Mouse (Mus musculus): ENCODE results near the gene Ell. TPM values are rescaled to one million over a fixed set of nuclear protein-coding genes. Genes with fewer than 3 reads are reported as not detected.

Gene Ell
- total RNA-seq, 4 experiments from 2014 or later = 11.9 to 14.7 (median 12.3) TPM

DNA sequence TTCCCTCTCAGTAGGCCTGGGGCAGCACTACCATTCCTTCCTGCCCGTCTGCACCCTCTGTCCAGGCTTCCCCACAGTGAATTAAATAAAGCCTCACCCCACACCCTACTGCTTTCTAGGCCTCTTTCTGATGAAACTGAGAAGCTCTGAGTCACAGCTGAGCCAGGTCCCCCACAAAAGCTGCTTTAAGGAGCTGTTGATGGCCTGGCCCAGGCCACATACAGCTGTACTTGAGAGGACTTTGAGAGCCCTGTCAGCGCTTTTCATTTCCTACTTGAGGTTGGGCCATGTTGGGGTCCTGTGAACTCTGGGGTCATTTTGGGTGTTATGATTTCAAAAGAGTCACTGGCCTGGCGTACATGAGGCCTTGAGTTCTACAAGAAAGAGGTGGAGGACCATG is 4.0 kb upstream of the Ell start:
- DNase-seq (ENCODE audit: low spot score in 2 of 2) = no peak

DNA sequence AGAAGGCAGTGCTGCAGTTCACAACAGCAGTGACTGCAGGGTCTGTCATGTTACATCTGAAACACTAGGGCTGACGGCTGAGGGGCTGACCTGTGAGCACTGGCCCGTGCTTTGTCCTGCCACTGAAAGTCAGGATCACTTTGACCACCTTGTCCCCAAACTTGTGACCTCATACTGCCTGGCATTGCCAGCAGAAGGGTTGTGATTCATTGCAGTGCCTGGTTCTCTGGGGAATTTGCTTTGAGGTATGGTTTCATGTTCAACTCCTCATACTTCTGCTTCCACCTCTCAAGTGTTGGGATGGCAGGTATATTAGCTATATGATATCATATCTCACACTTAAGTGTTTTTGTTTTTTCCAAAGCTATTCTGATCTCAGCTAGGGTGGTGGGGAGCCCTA is 3.6 kb upstream of the Ell start:
- no peak for DNase-seq (ENCODE audit: low spot score in 2 of 2)

DNA sequence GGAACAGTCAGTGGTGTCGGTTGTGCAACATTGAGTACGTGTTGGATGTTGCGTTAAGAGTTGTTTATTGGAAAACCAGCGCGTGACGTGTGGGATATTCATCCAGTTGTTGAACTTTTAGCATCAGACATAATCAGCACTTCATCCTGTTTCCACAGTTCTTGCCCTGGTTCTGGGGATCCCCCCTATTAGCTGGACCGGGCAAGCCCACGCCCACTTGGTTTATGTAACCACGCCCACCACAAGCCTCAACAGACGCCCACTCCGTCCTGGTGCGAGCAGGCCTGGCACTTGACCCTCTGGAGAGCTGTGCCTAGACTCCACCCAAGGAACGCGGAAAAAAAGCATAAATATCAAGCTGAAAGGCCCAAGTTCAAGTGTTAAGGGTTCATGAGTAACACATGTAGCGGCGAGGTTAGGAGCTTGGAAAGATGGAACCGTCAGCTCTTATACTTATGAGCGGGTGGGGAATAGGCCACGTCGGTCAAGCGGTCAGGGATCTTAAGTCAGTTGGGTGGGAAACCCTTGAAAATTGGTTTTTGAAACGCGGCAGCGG is 1.2 kb upstream of the Ell start:
- peak; percentile 59 to 66 for DNase-seq (ENCODE audit: low spot score in 2 of 2)

DNA sequence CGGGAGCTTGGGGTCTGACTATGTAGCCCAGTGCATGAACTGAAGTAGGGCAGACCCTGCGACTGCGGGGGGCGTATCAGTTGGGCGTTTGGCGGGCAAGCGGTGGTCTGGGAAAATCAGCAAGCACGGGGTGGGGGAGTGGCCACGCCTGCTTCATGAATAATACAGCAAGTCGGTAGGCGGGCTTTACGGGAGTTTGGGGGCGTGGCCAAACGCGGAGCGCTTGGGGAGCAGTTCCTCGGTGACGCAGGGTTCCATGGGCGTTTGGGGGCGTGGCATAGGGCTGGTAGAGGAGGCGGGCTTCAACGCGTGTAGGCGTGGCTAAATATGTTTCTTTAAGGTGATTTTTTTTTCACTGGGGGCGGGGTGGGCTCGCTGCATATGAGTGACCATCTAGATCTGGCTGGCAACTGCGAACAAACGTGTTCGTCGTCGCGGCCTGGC is 602 bp upstream of the Ell start:
- peak; percentile 99 for DNase-seq (ENCODE audit: low spot score in 2 of 2)

DNA sequence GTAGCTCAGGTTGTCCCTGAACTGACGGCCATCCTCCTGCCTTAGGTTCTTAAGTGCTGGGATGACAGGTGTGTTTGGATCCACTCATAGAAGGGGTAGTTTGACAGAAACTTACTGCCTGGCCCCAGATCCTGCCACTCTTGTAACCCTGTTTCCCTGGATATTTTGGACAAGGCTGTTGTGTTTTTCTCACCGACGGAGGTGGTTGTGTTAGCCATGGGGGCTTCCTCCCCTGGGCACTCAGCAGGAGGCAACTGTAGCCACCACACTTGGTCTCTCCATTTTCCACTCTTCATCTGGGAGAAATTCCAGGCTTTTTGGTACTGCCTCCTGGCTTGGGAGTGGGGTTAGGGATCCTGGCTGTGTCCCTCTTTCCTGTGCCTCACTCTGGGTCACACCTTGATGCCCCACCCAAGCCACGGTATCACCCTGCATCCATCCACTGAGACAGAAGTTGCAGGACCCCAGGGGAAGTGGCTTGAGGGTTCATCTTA is 803 bp downstream of the Ell start:
- DNase-seq (ENCODE audit: low spot score in 2 of 2) = no peak

DNA sequence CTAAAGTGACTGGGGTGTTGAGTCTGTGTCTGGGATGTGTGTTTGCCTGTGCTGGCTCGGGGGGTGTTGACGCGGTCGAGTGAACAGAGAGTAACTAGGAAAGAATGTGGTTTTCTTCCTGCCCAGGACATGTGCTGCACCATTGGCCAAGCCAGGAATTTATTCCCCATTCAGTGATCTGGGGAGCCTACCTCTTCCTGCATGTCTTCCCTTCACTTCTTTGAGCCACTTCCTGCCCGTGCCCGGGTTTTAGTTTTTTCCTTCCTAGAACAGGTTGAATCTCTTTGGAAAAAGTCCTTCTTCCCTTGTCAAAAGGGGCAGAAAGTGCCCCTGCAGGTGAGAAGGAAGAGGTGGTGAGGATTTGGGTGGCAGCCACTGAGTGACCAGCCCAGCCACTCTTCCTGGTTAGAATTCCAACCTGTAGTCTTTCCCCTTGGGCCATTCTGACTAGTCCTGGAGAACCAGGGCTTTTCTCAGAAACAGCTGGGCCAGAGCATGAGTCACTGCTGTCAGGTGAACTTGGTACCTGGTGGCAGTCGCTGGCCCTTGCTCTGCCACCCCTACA is 1.3 kb downstream of the Ell start:
- no peak for DNase-seq (ENCODE audit: low spot score in 2 of 2)

DNA sequence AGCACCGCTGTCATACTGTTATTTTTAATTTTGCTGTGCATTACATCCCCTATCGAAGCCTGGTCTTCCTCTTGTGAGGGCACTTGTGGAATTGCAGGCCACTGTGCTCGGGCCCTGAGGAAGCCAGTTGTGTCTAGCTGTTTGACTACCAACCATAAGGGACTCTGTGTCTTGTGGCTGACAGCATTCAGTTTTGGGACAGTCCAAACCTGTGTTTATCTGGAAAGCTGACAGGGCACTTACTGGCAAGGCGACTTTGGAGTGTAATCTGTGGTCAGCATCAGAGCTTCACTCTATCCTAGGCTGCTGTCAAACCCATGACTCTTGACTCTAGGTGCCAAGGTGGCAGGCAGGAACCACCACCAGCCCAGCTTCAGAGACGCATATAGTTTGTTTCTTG is 1.8 kb downstream of the Ell start:
- no peak for DNase-seq (ENCODE audit: low spot score in 2 of 2)

DNA sequence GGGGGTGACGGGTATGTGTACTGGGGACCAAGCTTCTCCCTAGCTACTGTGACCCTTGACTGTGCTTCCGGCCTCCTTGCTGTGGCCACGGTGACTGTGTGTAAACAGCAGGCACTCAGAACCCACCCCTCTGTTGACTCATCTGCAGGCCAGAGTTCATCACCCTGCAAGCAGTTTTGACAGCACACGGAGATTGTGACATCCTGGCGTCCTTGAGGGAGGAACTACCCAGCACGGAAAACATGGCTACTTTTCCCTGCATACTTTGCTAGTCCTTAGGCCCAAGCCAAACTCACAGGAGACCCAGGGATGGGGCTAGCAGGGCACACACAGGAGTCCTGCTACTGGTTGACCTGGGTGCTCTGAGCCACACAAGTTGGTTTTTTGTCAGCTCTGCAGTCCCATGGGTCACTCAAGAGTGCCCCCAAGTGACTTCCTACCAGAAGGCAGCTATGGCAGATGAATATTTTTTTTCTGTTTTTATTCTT is 5.0 kb downstream of the Ell start:
- DNase-seq (ENCODE audit: low spot score in 2 of 2) = no peak

DNA sequence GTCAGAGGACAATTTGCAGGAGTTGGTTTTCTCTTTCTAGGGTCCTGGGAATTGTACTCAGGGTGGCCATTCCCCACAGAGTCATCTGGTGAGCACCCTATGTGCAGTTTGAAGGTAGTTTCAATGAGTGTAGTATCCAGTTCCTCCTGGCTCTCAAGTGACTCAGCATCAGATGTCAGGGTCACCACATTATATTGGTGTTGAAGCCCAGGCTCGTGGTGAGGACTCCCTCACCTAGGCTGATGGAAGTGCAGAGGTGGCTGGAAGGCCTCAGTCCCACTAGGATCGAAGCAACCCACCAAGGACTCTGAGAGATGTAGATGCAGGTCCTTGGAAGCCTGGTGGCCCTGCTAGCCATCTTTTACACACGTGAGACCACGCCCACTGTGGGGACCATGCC is 7.2 kb downstream of the Ell start:
- no peak for DNase-seq (ENCODE audit: low spot score in 2 of 2)

DNA sequence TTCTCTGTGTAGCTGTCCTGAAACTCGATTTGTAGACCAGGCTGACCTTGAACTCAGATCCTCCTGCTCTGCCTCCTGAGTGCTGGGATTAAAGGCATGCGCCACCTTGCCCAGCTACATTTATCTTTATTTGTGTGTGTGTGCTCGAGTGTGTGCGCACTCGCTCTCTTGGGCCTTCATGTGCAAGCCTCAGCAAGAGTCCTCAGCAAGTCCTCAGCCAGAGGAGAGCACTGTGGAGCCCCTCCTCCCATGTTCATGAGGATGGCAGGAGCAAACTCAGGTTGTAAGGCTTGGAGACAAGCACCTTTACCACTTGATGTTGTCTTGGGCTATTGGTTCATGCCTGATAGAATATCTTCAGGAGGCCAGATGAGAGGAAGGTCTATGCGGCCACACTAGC is 8.5 kb downstream of the Ell start:
- DNase-seq (ENCODE audit: low spot score in 2 of 2) = no peak

DNA sequence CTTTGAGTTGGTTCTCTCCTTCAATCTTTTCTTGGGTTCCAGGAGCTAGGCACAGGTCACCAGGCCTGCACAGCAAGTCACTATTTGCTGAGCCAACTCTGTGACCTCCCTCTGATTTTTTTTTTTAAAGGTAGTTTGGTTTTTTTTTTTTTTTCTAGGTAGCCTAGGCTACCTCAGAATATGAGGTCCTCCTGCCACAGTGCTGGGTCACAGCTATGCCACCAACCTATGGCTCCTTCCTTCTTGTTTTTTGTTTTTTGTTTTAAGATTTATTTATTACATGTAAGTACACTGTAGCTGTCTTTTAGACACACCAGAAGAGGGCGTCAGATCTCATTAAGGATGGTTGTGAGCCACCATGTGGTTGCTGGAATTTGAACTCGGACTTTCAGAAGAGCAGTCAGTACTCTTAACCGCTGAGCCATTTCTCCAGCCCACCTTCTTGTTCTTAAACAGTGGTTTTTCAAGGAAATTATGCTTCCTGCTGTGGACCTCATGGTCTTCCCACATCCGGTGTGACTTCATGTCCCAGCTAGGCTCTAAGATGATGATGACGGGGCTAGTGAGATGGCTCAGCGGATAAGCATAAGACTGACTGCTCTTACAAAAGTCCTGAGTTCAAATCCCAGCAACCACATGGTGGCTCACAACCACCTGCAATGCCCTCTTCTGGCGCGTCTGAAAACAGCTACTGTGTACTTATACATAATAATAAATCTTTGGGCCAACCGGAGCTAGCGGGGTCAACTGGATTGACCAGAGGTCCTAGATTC is 10.3 kb downstream of the Ell start:
- no peak for DNase-seq (ENCODE audit: low spot score in 2 of 2)

DNA sequence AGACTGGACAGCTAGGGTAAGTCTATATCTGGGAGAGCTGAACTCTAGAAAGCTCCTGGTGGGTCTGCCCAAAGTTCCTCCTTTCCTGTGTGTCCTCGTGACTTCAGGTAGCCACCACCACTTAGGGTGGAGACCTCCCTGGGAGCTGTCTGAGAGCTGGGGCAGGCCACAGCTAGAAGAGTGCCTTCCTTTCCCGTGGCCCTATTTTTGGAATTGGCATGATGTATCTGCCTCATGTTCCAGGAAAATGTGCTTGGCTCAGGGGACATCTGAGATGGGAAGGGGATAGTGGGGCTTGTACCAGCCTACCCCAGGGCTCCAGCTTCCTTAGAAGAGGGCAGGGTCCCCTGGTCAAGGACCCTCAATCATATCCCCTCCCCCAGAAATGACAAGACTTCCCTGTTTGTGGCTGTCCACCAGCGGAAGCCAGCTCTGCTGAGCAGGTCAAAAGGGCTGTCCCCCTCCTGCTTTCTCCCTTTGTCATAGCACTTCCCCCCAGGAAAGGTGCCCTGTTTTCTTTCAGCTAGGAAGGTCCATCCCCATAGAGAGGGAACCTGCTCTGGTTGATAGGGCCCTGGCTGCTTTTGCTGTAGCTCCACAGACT is 12.4 kb downstream of the Ell start:
- peak in 1 of 2 experiments; percentile 42 for DNase-seq (ENCODE audit: low spot score in 2 of 2)

DNA sequence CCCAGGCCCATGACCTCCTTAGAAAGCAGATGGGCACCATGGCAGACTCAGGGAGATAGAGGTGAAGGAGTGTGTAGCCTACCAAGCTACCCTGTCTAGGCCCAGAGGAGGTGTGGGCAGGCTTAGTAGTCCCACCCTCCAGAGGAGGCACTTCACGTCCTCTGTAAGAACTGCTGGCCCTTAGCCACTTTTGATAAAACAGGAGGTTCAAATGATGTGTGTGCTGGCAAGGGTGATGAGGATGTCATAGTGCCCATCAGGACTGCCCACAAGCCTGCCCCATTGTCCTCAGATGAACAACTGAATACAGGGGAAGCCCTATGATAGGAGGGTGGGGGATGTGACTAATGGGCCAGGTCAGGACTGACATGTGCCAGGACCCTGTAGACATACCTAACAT is 13.6 kb downstream of the Ell start:
- no peak for DNase-seq (ENCODE audit: low spot score in 2 of 2)

DNA sequence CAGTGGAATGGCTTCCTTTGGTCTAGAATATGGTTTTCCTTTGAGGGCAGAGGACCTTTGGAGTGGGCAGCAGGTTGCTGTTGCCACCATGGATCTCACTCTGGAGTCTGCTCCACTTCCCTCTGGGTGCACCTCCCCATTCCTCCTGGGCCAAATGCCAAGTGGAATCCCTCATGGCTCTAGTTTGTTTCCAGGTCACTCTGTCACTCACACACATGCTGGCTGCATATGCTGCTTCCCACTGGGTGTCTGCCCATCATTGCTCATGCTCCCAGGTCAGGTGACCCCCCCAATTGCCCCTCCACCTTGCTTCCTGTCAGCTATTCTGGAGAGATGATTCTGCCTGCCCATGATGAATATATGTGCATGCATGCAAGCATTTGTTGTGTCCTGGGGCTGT is 14.5 kb downstream of the Ell start:
- peak; percentile 58 to 81 for DNase-seq (ENCODE audit: low spot score in 2 of 2)

DNA sequence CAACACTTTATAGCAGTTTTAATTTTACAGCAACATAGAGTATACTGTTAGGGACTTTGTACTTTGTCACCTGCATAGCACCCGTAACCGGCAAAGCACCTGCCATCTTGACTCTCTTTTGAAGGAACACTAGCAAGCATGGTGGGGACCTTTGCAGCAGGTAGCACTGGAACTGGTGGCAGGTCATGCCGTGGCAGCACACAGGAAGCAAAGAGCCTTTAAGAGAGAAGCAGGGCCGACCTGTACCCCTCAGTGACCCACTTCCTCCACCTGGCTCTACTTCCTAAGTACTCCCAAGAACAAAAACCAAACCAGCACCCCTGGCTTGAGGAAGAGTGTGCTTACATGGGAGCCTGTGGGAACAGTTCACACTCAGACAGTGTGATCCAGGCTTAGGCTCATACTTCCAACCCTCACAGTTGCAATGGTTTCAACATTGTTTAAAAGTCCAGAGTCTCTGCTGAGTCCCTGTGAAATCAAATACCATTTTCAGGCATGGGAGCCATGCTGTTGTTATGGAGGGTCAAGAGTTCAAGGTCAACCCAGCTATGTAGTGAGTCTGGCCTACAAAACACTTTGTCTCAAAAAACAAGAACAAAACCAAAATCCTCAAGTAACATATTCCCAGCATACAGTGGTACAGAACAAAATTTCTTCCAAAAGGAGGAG is 16.0 kb downstream of the Ell start:
- DNase-seq (ENCODE audit: low spot score in 2 of 2) = no peak

DNA sequence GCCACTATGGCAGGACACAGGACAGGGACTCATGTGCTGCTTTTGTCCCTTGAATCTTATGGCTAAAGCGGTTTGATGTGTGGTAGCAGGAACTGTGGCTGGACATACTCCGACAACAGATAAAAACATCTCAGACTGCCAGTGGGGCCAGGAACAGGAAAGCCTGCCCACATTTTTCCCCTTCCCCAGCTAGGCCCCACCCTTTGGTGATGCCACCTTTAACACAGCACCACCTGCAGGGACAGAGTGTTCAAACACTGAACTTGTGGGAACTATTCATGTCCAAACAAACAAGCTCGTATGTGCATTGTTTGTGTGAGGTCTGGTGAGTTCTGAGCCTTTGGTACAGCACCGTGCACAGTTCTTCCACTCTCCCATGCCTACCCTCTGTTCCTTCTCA is 19.1 kb downstream of the Ell start:
- DNase-seq (ENCODE audit: low spot score in 2 of 2) = no peak

DNA sequence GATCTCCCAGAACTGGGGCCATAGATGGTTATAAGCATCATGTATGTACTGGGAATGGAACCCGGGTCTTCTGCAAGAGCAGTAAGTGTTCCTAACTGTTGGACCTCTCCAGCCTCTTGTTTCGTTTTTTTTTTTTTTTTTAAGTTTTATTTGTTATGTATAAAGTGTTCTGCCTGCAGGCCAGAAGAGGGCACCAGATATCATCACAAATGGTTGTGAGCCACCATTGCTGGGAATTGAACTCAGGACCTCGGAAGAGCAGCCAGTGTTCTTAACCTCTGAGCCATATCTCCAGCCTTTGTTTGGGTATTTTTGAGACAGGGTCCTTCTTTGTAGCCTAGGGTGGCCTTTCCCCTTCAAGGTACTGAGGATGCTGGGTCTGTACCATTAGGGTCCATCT is 19.7 kb downstream of the Ell start:
- DNase-seq (ENCODE audit: low spot score in 2 of 2) = no peak

DNA sequence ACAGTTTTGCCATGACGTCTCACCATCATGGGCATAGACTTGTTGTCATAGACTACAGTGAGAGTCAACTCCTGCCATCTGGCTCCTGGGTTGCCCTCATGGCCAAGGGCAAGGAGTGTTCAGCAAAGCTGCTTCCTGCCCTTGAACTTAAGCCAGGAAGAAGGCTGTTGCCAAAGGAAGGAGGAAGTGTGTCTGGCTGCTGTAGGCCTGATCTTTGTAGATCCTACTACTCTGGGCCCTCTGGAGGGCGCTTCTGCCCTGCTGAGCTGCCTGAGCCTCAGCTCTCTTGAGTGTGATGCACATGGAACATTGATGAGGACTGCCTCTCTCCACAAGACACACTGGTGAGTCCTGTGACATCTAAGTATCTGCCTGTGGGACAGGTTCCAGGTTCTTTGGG is 20.8 kb downstream of the Ell start:
- peak; percentile 48 to 57 for DNase-seq (ENCODE audit: low spot score in 2 of 2)

DNA sequence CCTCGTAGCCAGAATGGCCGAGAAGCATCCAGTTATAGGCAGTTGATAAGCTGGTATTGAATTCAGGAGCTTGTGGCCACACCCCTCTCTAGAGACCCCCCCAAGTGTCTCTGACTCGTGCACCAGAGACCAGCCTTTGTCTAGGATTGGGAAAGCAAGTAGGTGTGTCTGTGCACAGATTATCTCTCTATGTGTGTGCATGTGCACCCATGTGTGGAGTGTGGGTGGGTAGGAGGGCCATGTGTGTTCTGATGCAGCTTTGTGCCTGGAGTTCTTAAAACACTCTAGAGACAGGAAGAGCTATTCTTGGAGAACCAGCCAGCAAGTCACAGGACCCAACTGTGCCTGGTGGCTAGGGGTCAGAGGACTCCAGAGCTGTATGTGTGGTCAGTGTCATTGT is 21.3 kb downstream of the Ell start:
- no peak for DNase-seq (ENCODE audit: low spot score in 2 of 2)

DNA sequence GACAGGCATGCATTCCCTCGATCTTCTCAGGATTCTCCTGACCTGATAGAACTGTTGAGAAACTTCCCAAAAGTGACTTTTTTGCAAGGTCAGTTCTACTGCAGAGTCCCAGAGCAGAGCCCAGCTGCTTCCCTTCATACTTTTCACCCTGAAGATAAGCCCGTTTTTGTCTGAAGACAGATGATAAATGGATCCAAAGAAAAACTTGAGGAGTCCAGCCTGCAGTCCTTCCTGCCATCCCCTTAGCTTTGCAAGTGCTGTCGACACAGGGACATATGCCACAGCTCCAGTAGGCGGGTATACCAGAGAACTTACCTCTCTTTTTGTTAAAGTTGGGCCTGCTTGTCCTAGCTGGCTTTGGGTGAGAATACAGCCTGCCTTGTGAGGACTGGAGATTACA is 22.1 kb downstream of the Ell start:
- DNase-seq (ENCODE audit: low spot score in 2 of 2) = no peak

DNA sequence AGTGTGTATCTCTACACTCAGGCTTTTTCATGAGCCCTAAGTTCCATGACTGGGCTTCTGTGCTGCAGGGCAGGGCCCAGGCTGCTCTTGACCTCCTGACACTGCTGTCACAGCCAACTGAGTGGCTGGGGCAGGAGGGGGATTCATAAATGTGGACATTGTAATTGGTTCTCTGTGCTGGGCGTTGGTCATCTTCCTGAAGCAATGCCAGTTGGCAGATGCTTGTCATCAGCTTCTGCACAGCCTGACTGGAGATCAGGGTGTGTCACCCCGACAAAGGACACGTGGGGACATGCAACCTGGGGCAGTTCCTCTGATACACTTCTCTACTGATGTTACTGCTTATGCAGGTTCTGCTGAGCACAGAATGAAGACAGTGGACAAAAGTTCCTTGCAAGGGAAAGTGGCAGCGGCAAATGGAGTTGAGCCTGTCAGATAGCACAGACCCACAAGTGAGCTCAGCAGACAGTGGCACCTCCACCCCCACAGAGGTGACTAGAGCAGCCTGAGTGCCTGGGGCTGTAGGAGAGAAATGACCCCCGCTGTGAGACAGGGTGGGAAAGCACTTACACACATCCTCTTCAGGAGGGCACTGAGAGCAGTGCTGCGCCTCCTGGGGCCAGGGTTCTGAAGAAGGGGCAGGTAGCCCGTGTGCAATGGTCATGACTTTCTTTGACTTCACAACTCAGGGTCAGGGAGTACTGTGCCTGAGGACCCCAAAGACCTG is 22.7 kb downstream of the Ell start:
- peak; percentile 39 to 58 for DNase-seq (ENCODE audit: low spot score in 2 of 2)

Data from gastrocnemius, adult 8-10 months (tissue).